Mouse (Mus musculus): Measurements from ENCODE around the gene Hes1.
"Not testable (repeated sequence)": the region's sequence is repeated elsewhere in the genome, so short reads cannot be mapped to it uniquely, and the experiment has no call there.

Gene Hes1

GRCm38 (mm10) chr16:30073317-30073716, 9.1 kb downstream of the Hes1 start:
- DNase-seq (ENCODE audit: low read depth) = no peak

DNA sequence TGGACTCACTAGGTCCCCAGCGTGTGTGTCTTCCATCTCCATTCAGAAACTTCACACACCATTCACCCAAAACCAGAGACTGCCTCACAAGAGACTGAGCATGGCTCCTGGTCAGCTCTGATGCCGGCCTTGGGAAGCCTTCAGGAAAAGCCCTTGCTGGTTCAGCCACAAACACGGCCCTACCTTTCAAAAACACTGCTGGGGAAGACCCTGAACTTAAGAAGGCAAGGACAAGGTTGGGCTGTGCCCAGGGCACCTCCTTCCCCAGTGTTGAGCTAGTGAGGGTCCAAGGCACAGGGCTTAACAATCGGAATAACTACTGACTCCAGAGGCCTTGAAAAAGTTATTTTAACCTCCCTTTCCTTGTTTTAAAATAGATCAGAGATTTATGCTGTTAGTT, 17.3 kb downstream of the Hes1 start:
- DNase-seq (ENCODE audit: low read depth) = no peak

DNA sequence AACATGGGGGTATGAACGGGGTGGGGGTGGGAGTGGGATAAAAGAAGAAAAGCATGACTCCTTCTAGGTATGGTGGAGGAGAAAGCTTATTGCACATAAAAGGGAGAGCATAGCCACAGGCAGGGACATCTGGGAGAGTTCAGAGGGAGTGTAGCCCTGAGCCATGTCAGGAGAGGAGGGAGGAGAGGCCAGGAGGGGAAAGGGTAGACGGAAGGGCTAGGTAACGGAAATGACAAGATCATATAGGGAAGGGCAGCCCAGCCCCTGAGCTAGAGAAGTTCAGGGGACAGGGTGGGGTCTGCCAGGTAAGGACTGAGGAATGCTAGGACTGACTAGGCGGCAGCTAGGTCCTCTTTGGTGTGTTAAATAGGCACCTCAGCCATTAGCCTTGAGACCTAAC, 17.8 kb downstream of the Hes1 start:
- DNase-seq (ENCODE audit: low read depth) = no peak

DNA sequence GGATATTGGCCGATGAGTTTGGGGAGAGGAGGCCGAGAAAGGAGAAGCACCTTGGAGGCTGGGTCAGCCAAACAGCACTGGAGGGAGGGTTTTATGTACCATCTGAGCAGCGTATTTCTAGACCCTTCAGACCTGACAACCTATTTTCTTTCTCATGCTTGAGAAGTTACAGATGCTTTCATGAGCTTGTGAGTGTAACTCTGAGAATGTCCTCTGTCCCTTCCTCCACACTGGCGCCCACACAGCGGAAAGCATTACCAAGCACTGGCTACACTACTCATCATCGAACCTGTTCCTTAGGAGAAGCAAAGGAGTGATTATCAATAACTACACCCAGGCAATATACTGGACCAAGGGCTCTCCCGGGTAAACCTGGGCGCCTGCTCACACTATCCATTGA, 18.8 kb downstream of the Hes1 start:
- DNase-seq (ENCODE audit: low read depth) = no peak

GRCm38 (mm10) chr16:30083536-30083935, 19.4 kb downstream of the Hes1 start:
- no peak for DNase-seq (ENCODE audit: low read depth)

DNA sequence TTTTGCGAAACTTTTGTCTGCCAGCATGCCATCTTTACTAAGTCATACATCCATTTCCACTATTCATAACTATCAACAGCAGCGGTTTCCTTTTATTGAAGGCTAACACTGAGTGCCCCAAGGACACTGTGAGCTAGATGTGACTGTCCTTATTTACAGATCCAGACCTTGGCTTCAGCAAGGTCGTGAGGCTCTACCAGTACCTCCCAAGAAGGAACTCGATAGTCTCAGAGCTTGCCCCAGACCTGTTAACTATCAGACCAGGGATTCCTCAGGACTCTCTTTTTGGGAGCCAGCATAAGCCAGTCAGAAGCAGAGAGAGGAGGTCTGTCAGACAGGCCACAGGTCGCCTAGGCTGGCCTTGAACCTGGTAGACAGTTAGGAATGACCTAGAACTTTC, 24.5 kb downstream of the Hes1 start:
- no peak for DNase-seq (ENCODE audit: low read depth)

DNA sequence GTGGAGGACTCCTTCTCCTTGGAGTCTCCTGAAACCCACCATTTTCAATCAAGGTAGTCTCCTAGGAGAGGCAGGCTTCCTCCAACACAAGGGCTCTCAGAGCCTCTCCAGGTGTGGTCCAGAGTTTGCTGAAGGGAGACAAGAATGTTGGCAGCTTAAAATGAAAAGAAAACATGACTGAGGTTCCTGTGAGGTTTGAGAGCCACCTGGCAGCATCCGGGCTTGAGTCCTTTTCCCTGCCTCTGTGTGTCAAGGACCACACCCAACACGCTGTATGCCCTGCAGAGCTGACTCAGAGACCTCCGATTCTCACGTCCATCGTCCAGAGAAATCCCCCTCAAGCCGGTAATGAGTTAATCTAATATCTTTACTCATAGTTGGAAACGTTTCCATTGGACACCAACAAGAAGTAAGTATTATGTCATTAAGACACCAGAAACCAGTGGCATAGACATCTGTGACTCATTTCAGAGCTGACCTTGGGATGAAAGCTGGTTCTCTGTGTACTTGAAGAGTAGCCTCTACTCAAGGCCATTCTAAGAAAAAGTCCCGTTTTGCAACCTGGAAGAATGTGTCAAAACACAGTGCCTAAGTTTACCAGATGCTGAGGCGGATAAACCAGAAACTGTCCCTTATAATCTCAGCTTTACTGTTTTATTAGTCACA, 26.1 kb downstream of the Hes1 start:
- DNase-seq (ENCODE audit: low read depth) = peak; percentile 85

- DNase-seq (ENCODE audit: low read depth) = no peak
Observed at GRCm38 (mm10) chr16:30096050-30096449, 31.9 kb downstream of the Hes1 start.

- DNase-seq (ENCODE audit: low read depth) = no peak
Observed at GRCm38 (mm10) chr16:30096475-30096874, 32.3 kb downstream of the Hes1 start.

- DNase-seq (ENCODE audit: low read depth) = no peak
Observed at GRCm38 (mm10) chr16:30099124-30099523, 34.9 kb downstream of the Hes1 start.

DNA sequence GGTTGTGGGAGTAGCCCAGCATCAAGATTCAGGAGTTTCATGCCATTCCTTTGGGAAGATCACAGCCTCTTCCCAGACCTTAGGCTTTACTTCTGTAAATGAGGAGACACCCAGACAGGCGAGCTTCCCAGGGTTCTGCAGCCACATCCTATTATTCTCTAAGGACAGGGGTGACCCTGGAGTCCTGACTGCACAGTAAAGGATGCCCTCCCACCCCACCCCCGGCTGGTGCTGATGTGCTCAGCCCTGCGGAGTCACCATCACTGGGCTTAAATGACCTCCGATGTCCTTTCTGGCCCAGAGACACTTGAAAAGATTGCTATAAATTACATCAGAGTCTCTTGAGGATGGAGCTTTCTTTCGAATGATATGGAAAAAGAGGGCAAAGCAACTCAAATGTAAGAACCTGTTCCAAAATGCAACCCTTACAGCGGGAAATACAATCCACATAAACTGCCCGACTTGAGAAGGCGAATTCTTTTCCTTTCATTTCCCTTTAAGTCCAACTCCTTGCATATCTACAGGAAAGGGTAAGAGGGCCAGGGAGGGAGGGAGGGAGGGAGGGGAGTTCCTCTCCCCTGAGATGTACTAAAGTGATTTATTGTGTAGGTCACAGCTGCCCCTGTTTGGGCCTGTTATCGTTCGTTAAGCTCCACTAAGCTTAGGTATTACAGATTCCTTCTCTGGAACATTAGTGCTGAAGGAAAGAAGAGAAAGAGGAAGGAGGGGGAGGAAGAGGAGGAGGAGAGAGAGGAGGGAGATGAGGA, 38.1 kb downstream of the Hes1 start:
- no peak for DNase-seq (ENCODE audit: low read depth)

DNA sequence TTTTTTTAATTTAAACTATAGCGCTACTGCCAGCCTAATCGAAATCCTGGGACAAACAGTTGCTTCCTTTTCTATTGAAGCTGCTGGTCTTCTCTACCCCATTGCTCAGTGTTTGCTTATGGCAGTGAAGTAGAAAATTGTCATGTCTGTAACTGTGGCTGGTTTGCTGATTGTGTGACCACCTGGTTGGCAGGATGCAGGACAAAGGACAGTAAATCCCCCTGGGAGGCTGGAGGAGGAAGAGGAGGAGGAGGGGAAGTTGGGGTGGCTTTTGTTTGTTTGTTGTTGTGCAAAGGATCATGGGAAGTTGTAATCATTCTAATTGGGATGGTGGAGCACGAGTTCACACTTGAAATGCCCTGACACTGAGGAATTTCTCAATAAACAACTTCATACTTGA, 38.8 kb downstream of the Hes1 start:
- no peak for DNase-seq (ENCODE audit: low read depth)

DNA sequence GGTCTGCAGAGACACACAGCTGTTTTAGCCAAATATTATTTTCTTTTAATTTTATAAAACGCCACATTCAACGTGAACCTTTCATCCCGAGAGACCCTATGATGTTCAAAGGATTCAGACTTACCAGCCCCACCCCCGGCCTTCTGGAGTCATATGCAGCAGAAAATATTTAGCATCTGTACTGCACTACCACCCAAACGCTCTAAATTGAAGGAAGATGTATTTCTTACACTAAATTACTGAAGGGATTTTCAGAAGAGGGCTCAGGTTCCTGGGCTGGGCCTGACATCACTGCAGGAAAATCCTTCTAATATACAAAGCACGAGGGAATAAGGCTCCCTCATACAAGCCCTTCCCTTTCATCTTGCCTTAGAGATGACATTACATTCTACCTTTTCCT, 39.3 kb downstream of the Hes1 start:
- DNase-seq (ENCODE audit: low read depth) = no peak

- DNase-seq (ENCODE audit: low read depth) = no peak
Observed at GRCm38 (mm10) chr16:30104363-30104762, 40.2 kb downstream of the Hes1 start.

- no peak for DNase-seq (ENCODE audit: low read depth)
Observed at GRCm38 (mm10) chr16:30105476-30105875, 41.3 kb downstream of the Hes1 start.

- DNase-seq (ENCODE audit: low read depth) = not testable (repeated sequence)
Observed at GRCm38 (mm10) chr16:30108167-30108566, 44.0 kb downstream of the Hes1 start.

DNA sequence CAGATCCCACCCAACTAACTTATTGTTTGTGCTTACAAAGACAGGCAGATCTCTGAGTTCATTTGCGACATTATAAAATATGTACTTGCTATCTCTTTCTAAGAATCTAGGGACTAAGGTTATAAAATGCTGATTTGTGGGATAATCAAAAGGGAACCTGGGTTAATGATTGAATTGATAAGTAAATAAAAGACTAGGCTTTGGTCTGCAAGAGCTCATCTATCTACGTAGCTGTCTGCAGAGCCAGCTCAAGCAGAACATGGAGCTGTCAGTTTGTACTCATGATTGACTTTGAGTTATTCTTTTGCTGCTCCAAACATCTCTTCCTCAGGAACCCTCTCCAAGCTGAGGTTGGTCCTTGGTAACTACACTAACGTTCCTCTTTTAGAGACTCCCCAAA, 46.3 kb downstream of the Hes1 start:
- no peak for DNase-seq (ENCODE audit: low read depth)

GRCm38 (mm10) chr16:30111069-30111468, 46.9 kb downstream of the Hes1 start:
- DNase-seq (ENCODE audit: low read depth) = no peak

GRCm38 (mm10) chr16:30111566-30111965, 47.4 kb downstream of the Hes1 start:
- DNase-seq (ENCODE audit: low read depth) = peak; percentile 16

- no peak for DNase-seq (ENCODE audit: low read depth)
Observed at GRCm38 (mm10) chr16:30113170-30113569, 49.0 kb downstream of the Hes1 start.

DNA sequence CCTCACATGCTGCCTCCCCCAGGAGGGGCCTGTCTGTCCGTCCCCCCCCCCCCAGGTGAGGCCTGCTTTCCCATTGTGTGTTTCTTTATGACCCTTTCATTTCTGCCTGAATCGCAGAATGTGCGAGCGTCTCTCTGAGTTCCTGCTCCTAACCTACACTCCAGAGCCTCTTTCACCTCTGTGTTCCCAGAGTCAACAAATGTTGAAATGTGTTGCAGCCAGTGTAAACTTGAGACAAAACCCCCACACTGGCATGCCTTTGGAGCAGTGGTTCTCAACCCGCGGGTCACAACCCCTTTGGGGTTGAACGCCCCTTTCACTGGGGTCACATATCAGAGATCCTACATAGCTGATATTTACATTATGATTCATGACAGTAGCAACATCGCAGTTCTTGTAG, 49.6 kb downstream of the Hes1 start:
- DNase-seq (ENCODE audit: low read depth) = no peak

DNA sequence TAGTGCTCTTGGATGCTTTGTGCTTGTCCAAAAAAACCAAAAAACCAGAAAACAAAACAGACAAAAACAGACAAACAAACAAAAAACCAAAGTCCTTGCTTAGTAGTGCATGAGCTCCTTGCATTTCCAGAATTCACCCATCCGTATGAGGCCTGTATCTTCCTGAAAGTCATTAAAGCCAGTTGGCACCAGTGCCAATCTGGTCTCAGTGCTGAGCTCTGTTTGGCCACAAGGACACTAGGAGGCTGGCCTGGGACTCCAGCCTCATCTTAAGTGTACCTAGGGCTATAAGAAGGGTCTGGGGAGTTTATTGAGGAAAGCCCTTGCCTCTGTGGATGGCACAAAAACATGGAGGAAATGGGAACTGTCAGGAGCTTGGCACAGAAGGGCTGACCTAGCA, 50.3 kb downstream of the Hes1 start:
- no peak for DNase-seq (ENCODE audit: low read depth)
